Mouse (Mus musculus) spleen, adult 2 months (tissue): ENCODE measurements around the gene Etfbkmt.

ENCODE experiments used
- CTCF ChIP-seq: fragments of 200-500 bp; IDR thresholded peaks from 2 replicates; pipeline ENCODE4 v1.5.1; 2011; ENCODE audit warnings: mild to moderate bottlenecking, inconsistent platforms; ENCODE audit not compliant: insufficient read depth, insufficient read length, insufficient replicate concordance; ENCODE audit errors: extremely low read depth
- POLR2A ChIP-seq: fragments of 200-500 bp; IDR thresholded peaks from 2 replicates; pipeline ENCODE4 v1.6.1; 2011; ENCODE audit warnings: low read depth, low read length, inconsistent platforms

- no peak for TF ChIP-seq CTCF
- no peak for TF ChIP-seq POLR2A
These were observed 14.7 kb downstream of the Etfbkmt start for GRCm38 (mm10) chr6:149154116-149155030.
